Mouse (Mus musculus): ENCODE results near the gene Atf3.

- TF ChIP-seq CTCF (IDR thresholded peaks at IDR 0.05; ENCODE audit: low read depth) (no peak), EP300 (optimal IDR thresholded peaks at IDR 0.05) (no peak)
Observed at GRCm38 (mm10) chr1:191215776-191216661, 1.8 kb downstream of the Atf3 start.
